Mouse (Mus musculus) liver, embryonic 13.5 days (tissue): Measurements from ENCODE around the gene Ak5. TPM values are rescaled to one million over a fixed set of nuclear protein-coding genes. Genes with fewer than 3 reads are reported as not detected.
A peak's percentile ranks its signal among the peaks of the same experiment; 100 is the strongest.

ENCODE experiments used
- ATAC-seq: fragments of 200-750 bp; cut with Nextera tagmentation; 2 replicates; pipeline ENCODE4 v1.8.0; 2017; ENCODE audit warnings: low read depth, mild to moderate bottlenecking, moderate number of reproducible peaks, moderate library complexity
- DNase-seq: peaks from one replicate; pipeline ENCODE4 v3.0.0; 2022
- H3K27ac ChIP-seq: fragments of 300-500 bp; sonication (generic); 2 replicates; pipeline ENCODE4 v1.5.1; 2015; ENCODE audit warnings: moderate library complexity, mild to moderate bottlenecking, inconsistent platforms
- H3K27me3 ChIP-seq: fragments of 300-500 bp; sonication (generic); 2 replicates; pipeline ENCODE4 v1.6.1; 2015; ENCODE audit warnings: mild to moderate bottlenecking, inconsistent platforms
- H3K36me3 ChIP-seq: fragments of 300-500 bp; sonication (generic); 2 replicates; pipeline ENCODE4 v1.6.1; 2015; ENCODE audit warnings: mild to moderate bottlenecking, inconsistent platforms
- H3K4me1 ChIP-seq: fragments of 300-500 bp; sonication (generic); replicated peaks from 2 replicates; pipeline ENCODE4 v1.6.1; 2015; ENCODE audit warnings: inconsistent platforms
- H3K4me2 ChIP-seq: fragments of 300-500 bp; sonication (generic); 2 replicates; pipeline ENCODE4 v1.6.1; 2015; ENCODE audit warnings: inconsistent platforms, mild to moderate bottlenecking, moderate library complexity
- H3K4me3 ChIP-seq: fragments of 300-500 bp; sonication (generic); replicated peaks from 2 replicates; pipeline ENCODE4 v1.5.1; 2015; ENCODE audit warnings: mild to moderate bottlenecking, inconsistent platforms
- H3K9ac ChIP-seq: fragments of 300-500 bp; sonication (generic); 2 replicates; pipeline ENCODE4 v1.6.1; 2015; ENCODE audit warnings: mild to moderate bottlenecking, inconsistent platforms
- H3K9me3 ChIP-seq: fragments of 300-500 bp; sonication (generic); replicated peaks from 2 replicates; pipeline ENCODE4 v1.6.1; 2016; ENCODE audit warnings: inconsistent platforms
- WGBS: fragments of 180-500 bp; shearing (Covaris S2); methylation state at CpG from one replicate; pipeline ENCODE4 v1.1.7; 2015; ENCODE audit not compliant: insufficient replicate concordance; 5-methylcytosine and 5-hydroxymethylcytosine counted together
- polyA plus RNA-seq: library from polyadenylated mRNA; unstranded; fragments of >200 nt; fragmentation: Nextera tagmentation; extraction: Ambion mirVana; gene quantifications from 2 replicates; pipeline ENCODE4 v1.2.1, GENCODE M21; 2015

The Ak5 gene
- polyA plus RNA-seq, 1 experiment from 2014 or later, result 0.30 TPM

GRCm38 (mm10) chr3:152492241-152492640, 175.9 kb downstream of the Ak5 start:
- H3K27me3 ChIP-seq, result no peaks in the 10 kb centered on the region
- ATAC-seq, result no peak
- no peak overlapping the region for H3K4me3 ChIP-seq
- H3K4me1 ChIP-seq, result no peaks in the 10 kb centered on the region
- H3K36me3 ChIP-seq, result no peaks in the 10 kb centered on the region
- no peak for DNase-seq
- no peak overlapping the region for H3K27ac ChIP-seq
- H3K9me3 ChIP-seq, result no peaks in the 10 kb centered on the region
- no peak overlapping the region for H3K4me2 ChIP-seq
- H3K9ac ChIP-seq, result no peak overlapping the region
- WGBS, result 64% methylated on average over 6 of the region's 6 CpGs

GRCm38 (mm10) chr3:152490423-152490822, 177.7 kb downstream of the Ak5 start:
- Histone ChIP-seq H3K9me3 (no peaks in the 10 kb centered on the region), H3K9ac (no peak overlapping the region), H3K36me3 (no peaks in the 10 kb centered on the region), H3K27ac (no peak overlapping the region), H3K4me1 (no peaks in the 10 kb centered on the region), H3K27me3 (no peaks in the 10 kb centered on the region), H3K4me2 (no peak overlapping the region), H3K4me3 (no peak overlapping the region)
- ATAC-seq (no peak), DNase-seq (no peak)
- WGBS, result 59% methylated on average over 5 of the region's 5 CpGs

GRCm38 (mm10) chr3:152488964-152489363, 179.2 kb downstream of the Ak5 start:
- 69% methylated on average over 4 of the region's 4 CpGs for WGBS
- no peaks in the 10 kb centered on the region for H3K36me3 ChIP-seq
- no peaks in the 10 kb centered on the region for H3K27me3 ChIP-seq
- no peaks in the 10 kb centered on the region for H3K9me3 ChIP-seq
- DNase-seq, result no peak
- no peak overlapping the region for H3K9ac ChIP-seq
- H3K4me1 ChIP-seq, result no peaks in the 10 kb centered on the region
- H3K4me2 ChIP-seq, result no peak overlapping the region
- no peak overlapping the region for H3K27ac ChIP-seq
- no peak for ATAC-seq
- no peak overlapping the region for H3K4me3 ChIP-seq

GRCm38 (mm10) chr3:152484206-152484605, 184.0 kb downstream of the Ak5 start:
- Histone ChIP-seq H3K9ac (no peak overlapping the region), H3K36me3 (no peaks in the 10 kb centered on the region), H3K27me3 (no peaks in the 10 kb centered on the region), H3K4me1 (peaks cover 2% of the 10 kb centered on the region), H3K4me3 (no peak overlapping the region), H3K27ac (no peak overlapping the region), H3K9me3 (no peaks in the 10 kb centered on the region), H3K4me2 (no peak overlapping the region)
- WGBS, result 72% methylated on average over 6 of the region's 6 CpGs
- DNase-seq (no peak), ATAC-seq (no peak)

GRCm38 (mm10) chr3:152483800-152484199, 184.4 kb downstream of the Ak5 start:
- no peaks in the 10 kb centered on the region for H3K36me3 ChIP-seq
- DNase-seq, result no peak
- 50% methylated on average over 7 of the region's 7 CpGs for WGBS
- no peaks in the 10 kb centered on the region for H3K9me3 ChIP-seq
- no peak overlapping the region for H3K27ac ChIP-seq
- H3K27me3 ChIP-seq, result no peaks in the 10 kb centered on the region
- peaks cover 5% of the 10 kb centered on the region for H3K4me1 ChIP-seq
- no peak overlapping the region for H3K4me3 ChIP-seq
- no peak overlapping the region for H3K4me2 ChIP-seq
- ATAC-seq, result no peak
- no peak overlapping the region for H3K9ac ChIP-seq

- H3K36me3 ChIP-seq, result no peaks in the 10 kb centered on the region
Observed at GRCm38 (mm10) chr3:152482182-152482581, 186.0 kb downstream of the Ak5 start.

GRCm38 (mm10) chr3:152480336-152480735, 187.8 kb downstream of the Ak5 start:
- DNase-seq, result no peak
- peaks cover 25% of the 10 kb centered on the region for H3K4me1 ChIP-seq
- no peak overlapping the region for H3K9ac ChIP-seq
- WGBS, result 83% methylated on average over 6 of the region's 6 CpGs
- no peak overlapping the region for H3K27ac ChIP-seq
- no peaks in the 10 kb centered on the region for H3K36me3 ChIP-seq
- no peaks in the 10 kb centered on the region for H3K9me3 ChIP-seq
- no peaks in the 10 kb centered on the region for H3K27me3 ChIP-seq
- no peak overlapping the region for H3K4me2 ChIP-seq
- H3K4me3 ChIP-seq, result no peak overlapping the region
- ATAC-seq, result no peak

More at GRCm38 (mm10) chr3:152482182-152482581, 186.0 kb downstream of the Ak5 start:
- no peaks in the 10 kb centered on the region for H3K27me3 ChIP-seq
- no peak overlapping the region for H3K4me3 ChIP-seq
- WGBS, result 70% methylated on average over 8 of the region's 8 CpGs
- H3K4me1 ChIP-seq, result peaks cover 21% of the 10 kb centered on the region
- H3K4me2 ChIP-seq, result no peak overlapping the region
- no peak for ATAC-seq
- no peak overlapping the region for H3K9ac ChIP-seq
- DNase-seq, result no peak
- H3K27ac ChIP-seq, result no peak overlapping the region
- H3K9me3 ChIP-seq, result no peaks in the 10 kb centered on the region

GRCm38 (mm10) chr3:152478599-152479435, 189.3 kb downstream of the Ak5 start:
- peak overlapping the region; percentile 71 for H3K9ac ChIP-seq
- peak overlapping the region; percentile 60 for H3K4me3 ChIP-seq
- H3K4me2 ChIP-seq, result peak overlapping the region; percentile 91
- H3K27me3 ChIP-seq, result no peaks in the 10 kb centered on the region
- peak overlapping the region; percentile 77 for H3K27ac ChIP-seq
- no peaks in the 10 kb centered on the region for H3K36me3 ChIP-seq
- ATAC-seq (peak; percentile 80), DNase-seq (peak; percentile 62)
- peaks cover 25% of the 10 kb centered on the region for H3K4me1 ChIP-seq
- under 1% methylated on average over 14 of the region's 16 CpGs for WGBS
- no peaks in the 10 kb centered on the region for H3K9me3 ChIP-seq

GRCm38 (mm10) chr3:152477796-152478527, 190.2 kb downstream of the Ak5 start:
- no peaks in the 10 kb centered on the region for H3K36me3 ChIP-seq
- H3K27me3 ChIP-seq, result no peaks in the 10 kb centered on the region
- peak overlapping the region; percentile 60 for H3K4me3 ChIP-seq
- peaks cover 25% of the 10 kb centered on the region for H3K4me1 ChIP-seq
- DNase-seq, result peak; percentile 70
- peak overlapping the region; percentile 91 for H3K4me2 ChIP-seq
- no peaks in the 10 kb centered on the region for H3K9me3 ChIP-seq
- H3K9ac ChIP-seq, result peak overlapping the region; percentile 71
- H3K27ac ChIP-seq, result peak overlapping the region; percentile 77
- ATAC-seq, result peak; percentile 75
- 3% methylated on average over 23 of the region's 23 CpGs for WGBS

- Histone ChIP-seq H3K9me3 (no peaks in the 10 kb centered on the region), H3K4me2 (no peak overlapping the region), H3K36me3 (no peaks in the 10 kb centered on the region), H3K4me1 (peaks cover 25% of the 10 kb centered on the region), H3K27me3 (no peaks in the 10 kb centered on the region), H3K4me3 (no peak overlapping the region), H3K9ac (no peak overlapping the region), H3K27ac (no peak overlapping the region)
- DNase-seq (no peak), ATAC-seq (no peak)
- 83% methylated on average over 3 of the region's 3 CpGs for WGBS
Observed at GRCm38 (mm10) chr3:152475894-152476293, 192.3 kb downstream of the Ak5 start.

GRCm38 (mm10) chr3:152475278-152475669, 192.9 kb downstream of the Ak5 start:
- H3K36me3 ChIP-seq, result no peaks in the 10 kb centered on the region
- H3K27me3 ChIP-seq, result no peaks in the 10 kb centered on the region
- DNase-seq (no peak), ATAC-seq (no peak)
- H3K9ac ChIP-seq, result no peak overlapping the region
- H3K4me1 ChIP-seq, result peaks cover 25% of the 10 kb centered on the region
- no peaks in the 10 kb centered on the region for H3K9me3 ChIP-seq
- H3K4me3 ChIP-seq, result no peak overlapping the region
- H3K27ac ChIP-seq, result no peak overlapping the region
- H3K4me2 ChIP-seq, result no peak overlapping the region
- 75% methylated on average over 1 of the region's 1 CpGs for WGBS
